Mouse (Mus musculus) embryonic fibroblast, embryonic 13.5 days (primary cell): Measurements from ENCODE around the gene Hnrnph1.

Experiments used
- CTCF ChIP-seq: IDR thresholded peaks from 2 replicates; pipeline ENCODE4 v1.5.1; 2011; ENCODE audit warnings: mild to moderate bottlenecking, control low read depth, low read length, moderate library complexity, borderline replicate concordance; ENCODE audit not compliant: insufficient read depth
- POLR2A ChIP-seq: IDR thresholded peaks from 2 replicates; pipeline ENCODE4 v1.6.1; 2011; ENCODE audit warnings: low read depth, mild to moderate bottlenecking, control low read depth, low read length, moderate library complexity

GRCm38 (mm10) chr11:50370969-50371368, 5.8 kb upstream of the Hnrnph1 start:
- TF ChIP-seq POLR2A (no peak), CTCF (no peak)
